In genomic region chr6:143866566-143866965, GRCm38 (mm10) we compare ENCODE assay signal across 25 mouse cellular contexts.
DNase-seq lines count a peak whose midpoint lies in the region; ATAC-seq and TF ChIP-seq lines count a peak whose summit lies in the region.
"Had no signal": no experiment of that assay in that cellular context is flagged by ENCODE, and none has a peak within 500 bp of the region (broad histone marks: within the 10 kb centered on the region; RNA-seq: fewer than 3 reads in every experiment).

No protein-coding gene starts in this region.

- no peaks in the 10 kb centered on the region for H3K9me3 ChIP-seq in heart, embryonic 12.5 days (replicated peaks)
- no peaks in the 10 kb centered on the region for H3K9me3 ChIP-seq in intestine, embryonic 14.5 days (ENCODE audit: control insufficient read depth, low read length)
- no peaks in the 10 kb centered on the region for H3K9me3 ChIP-seq in intestine, embryonic 16.5 days (ENCODE audit: control insufficient read depth, low read length)
- H3K9me3 ChIP-seq: embryonic facial prominence, embryonic 12.5 days; embryonic facial prominence, embryonic 15.5 days; heart, embryonic 15.5 days; hindbrain, embryonic 10.5 days; hindbrain, embryonic 13.5 days had no signal

- H3K36me3 ChIP-seq in heart, adult 2 months (ENCODE audit: control insufficient read depth, insufficient read depth, low read length): no peaks in the 10 kb centered on the region
- H3K36me3 ChIP-seq in heart, embryonic 12.5 days: no peaks in the 10 kb centered on the region
- H3K36me3 ChIP-seq in intestine, embryonic 14.5 days (ENCODE audit: control insufficient read depth, insufficient read depth, low read length): no peaks in the 10 kb centered on the region
- no peaks in the 10 kb centered on the region for H3K36me3 ChIP-seq in intestine, embryonic 16.5 days (ENCODE audit: control insufficient read depth, insufficient read depth, low read length)
- H3K36me3 ChIP-seq: embryonic facial prominence, embryonic 12.5 days; embryonic facial prominence, embryonic 15.5 days; heart, embryonic 15.5 days; hindbrain, embryonic 10.5 days; hindbrain, embryonic 13.5 days had no signal

- 54% methylated on average over 9 of the region's 9 CpGs for WGBS in heart, adult 2 months
- 22% methylated on average over 9 of the region's 9 CpGs for WGBS in heart, embryonic 12.5 days
- WGBS in intestine, embryonic 14.5 days: 27% methylated on average over 9 of the region's 9 CpGs
- 52% methylated on average over 9 of the region's 9 CpGs for WGBS in intestine, embryonic 16.5 days

- 0 out of 2 replicates have a peak, but pooled peaks cover 2% of the 10 kb centered on the region for H3K27me3 ChIP-seq in heart, adult 2 months (ENCODE audit: control insufficient read depth, insufficient read depth, low read length)
- H3K27me3 ChIP-seq in heart, embryonic 12.5 days (replicated peaks): peaks cover 14% of the 10 kb centered on the region; the same call in 1 of the 2 replicates
- no peaks in the 10 kb centered on the region for H3K27me3 ChIP-seq in intestine, embryonic 14.5 days (replicated peaks; ENCODE audit: control insufficient read depth, insufficient read depth, low read length)
- H3K27me3 ChIP-seq in intestine, embryonic 16.5 days (replicated peaks; ENCODE audit: control insufficient read depth, insufficient read depth, low read length): no peaks in the 10 kb centered on the region
- H3K27me3 ChIP-seq: heart, embryonic 15.5 days; hindbrain, embryonic 13.5 days had no signal

- TF ChIP-seq POLR2A in heart, adult 2 months (IDR thresholded peaks at IDR 0.05; ENCODE audit: insufficient read depth, low read depth, low read length): no peak

- H3K27ac ChIP-seq in heart, adult 2 months: no peak overlapping the region
- H3K27ac ChIP-seq in heart, embryonic 12.5 days (ENCODE audit: poor library complexity, severe bottlenecking): peak overlapping the region; percentile 39; the same call in 1 of the 2 replicates
- peak overlapping the region; percentile 55; the same call in 1 of the 2 replicates for H3K27ac ChIP-seq in intestine, embryonic 14.5 days (ENCODE audit: low read depth)
- no peak overlapping the region for H3K27ac ChIP-seq in intestine, embryonic 16.5 days (ENCODE audit: low read length)
- H3K27ac ChIP-seq: embryonic facial prominence, embryonic 12.5 days; embryonic facial prominence, embryonic 15.5 days; heart, embryonic 15.5 days; hindbrain, embryonic 10.5 days; hindbrain, embryonic 13.5 days had no signal

- peak overlapping the region; percentile 17 for H3K4me2 ChIP-seq in heart, embryonic 12.5 days
- no peak overlapping the region for H3K4me2 ChIP-seq in intestine, embryonic 14.5 days (ENCODE audit: low read length)
- no peak overlapping the region for H3K4me2 ChIP-seq in intestine, embryonic 16.5 days (ENCODE audit: low read depth, low read length)
- H3K4me2 ChIP-seq: embryonic facial prominence, embryonic 12.5 days; embryonic facial prominence, embryonic 15.5 days; heart, embryonic 15.5 days; hindbrain, embryonic 13.5 days had no signal

- no peak overlapping the region for H3K9ac ChIP-seq in heart, adult 2 months (ENCODE audit: low read depth, low read length)
- no peak overlapping the region for H3K9ac ChIP-seq in heart, embryonic 12.5 days
- H3K9ac ChIP-seq in intestine, embryonic 14.5 days (ENCODE audit: low read length): no peak overlapping the region
- H3K9ac ChIP-seq in intestine, embryonic 16.5 days (ENCODE audit: low read depth, low read length): no peak overlapping the region
- H3K9ac ChIP-seq: embryonic facial prominence, embryonic 12.5 days; embryonic facial prominence, embryonic 15.5 days; heart, embryonic 15.5 days; hindbrain, embryonic 13.5 days had no signal

- H3K4me3 ChIP-seq in heart, adult 2 months: no peak overlapping the region
- no peak overlapping the region for H3K4me3 ChIP-seq in heart, embryonic 12.5 days
- no peak overlapping the region for H3K4me3 ChIP-seq in intestine, embryonic 14.5 days (ENCODE audit: low read depth, low read length)
- no peak overlapping the region for H3K4me3 ChIP-seq in intestine, embryonic 16.5 days (ENCODE audit: low read length)
- H3K4me3 ChIP-seq: embryonic facial prominence, embryonic 12.5 days; embryonic facial prominence, embryonic 15.5 days; heart, embryonic 15.5 days; hindbrain, embryonic 10.5 days; hindbrain, embryonic 13.5 days had no signal

- intact Hi-C loops in heart, adult 2 months (cut with DNase I): no loop called here

- TF ChIP-seq EP300 in heart, adult 2 months (IDR thresholded peaks at IDR 0.05; ENCODE audit: insufficient read depth, low read depth, low read length): no peak

- TF ChIP-seq CTCF in heart, adult 2 months (IDR thresholded peaks at IDR 0.05): no peak

- DNase-seq in heart, adult 11 months: peak; percentile 51
- no peak for DNase-seq in heart, adult 2 months
- DNase-seq in heart, adult 9 months (ENCODE audit: low spot score in 2 of 2): no peak
- no peak for DNase-seq in intestine, embryonic 14.5 days (ENCODE audit: low spot score)
- no peak for DNase-seq in ovary, postnatal 36 days (ENCODE audit: low spot score)
- DNase-seq: adrenal gland, adult 2 months; adrenal gland, postnatal 14 days; cerebellum, adult 11 months; cerebellum, adult 2 months; cerebellum, adult 9-11 months; cerebellum, postnatal 25 days; gastrocnemius, postnatal 25 days; heart, postnatal 36 days; kidney, adult 2 months had no signal

- no peaks in the 10 kb centered on the region for H3K79me2 ChIP-seq in heart, adult 2 months (replicated peaks; ENCODE audit: control insufficient read depth, insufficient read depth, low read length)

- H3K4me1 ChIP-seq in heart, adult 2 months (ENCODE audit: control insufficient read depth, insufficient read depth, low read length): no peaks in the 10 kb centered on the region; the same call in 1 of the 2 replicates
- H3K4me1 ChIP-seq in heart, embryonic 12.5 days (replicated peaks): peaks cover 45% of the 10 kb centered on the region
- H3K4me1 ChIP-seq in intestine, embryonic 14.5 days (replicated peaks; ENCODE audit: control insufficient read depth, insufficient read depth, low read length): peaks cover 13% of the 10 kb centered on the region
- no peaks in the 10 kb centered on the region for H3K4me1 ChIP-seq in intestine, embryonic 16.5 days (ENCODE audit: control insufficient read depth, insufficient read depth, low read length)
- H3K4me1 ChIP-seq: embryonic facial prominence, embryonic 12.5 days; embryonic facial prominence, embryonic 15.5 days; hindbrain, embryonic 13.5 days had no signal

- no peak for ATAC-seq in heart, embryonic 12.5 days (ENCODE audit: insufficient number of reproducible peaks, low FRiP score)
- ATAC-seq in intestine, embryonic 14.5 days (replicated peaks; ENCODE audit: low FRiP score, low TSS enrichment, low read depth): no peak
- no peak for ATAC-seq in intestine, embryonic 16.5 days
- ATAC-seq: CD4-positive, CD25-positive, alpha-beta regulatory T cell, adult 4 months; forebrain, embryonic 16.5 days; hindbrain, embryonic 16.5 days; intestine, postnatal 0 days had no signal

Comparison
In these comparisons a context has a peak if more than half of its experiments do, and no peak if none do; other contexts are left out.
1. H3K27ac ChIP-seq: peak in heart, embryonic 12.5 days (single experiment) and intestine, embryonic 14.5 days (single experiment); none in heart, adult 2 months (single experiment) and intestine, embryonic 16.5 days (single experiment).